Mouse (Mus musculus) adrenal gland, adult 10 weeks (tissue): ENCODE data around the gene Kdm4a. TPM values are rescaled to one million over a fixed set of nuclear protein-coding genes. Genes with fewer than 3 reads are reported as not detected.

Experiments
- polyA plus RNA-seq: library from polyadenylated mRNA; stranded (reverse); fragments of 350-450 nt; fragmentation: Illumina TruSeq; extraction: RNeasy Lipid Tissue Mini Kit (QIAGEN cat#74804); gene quantifications from one replicate; pipeline ENCODE4 v1.2.3, GENCODE M21; 2014; ENCODE audit warnings: low read depth, low replicate concordance

The Kdm4a gene
- polyA plus RNA-seq: 4.7 TPM

GRCm38 (mm10) chr4:118179467-118180300 is at the start of gene Kdm4a:
Gene Kdm4a, minus strand, starts transcription at chr4:118180043.

GRCm38 (mm10) chr4:118134485-118135365 is 45.1 kb downstream of the Kdm4a start, which contains the start of gene St3gal3:
Gene St3gal3, minus strand, starts transcription at chr4:118134914.

Other genes starting within 250 kb of the Kdm4a start
- gene St3gal3, start 45.1 kb downstream of the Kdm4a start, polyA plus RNA-seq: 2.9 TPM
- gene Ptprf, start 111.4 kb upstream of the Kdm4a start, polyA plus RNA-seq: 1.3 TPM
- 0.52 TPM for gene Szt2, start 229.2 kb upstream of the Kdm4a start, polyA plus RNA-seq
- gene Med8, start 229.3 kb upstream of the Kdm4a start, polyA plus RNA-seq: 35.1 TPM
- 41.9 TPM for gene Elovl1, start 248.1 kb upstream of the Kdm4a start, polyA plus RNA-seq